Mouse (Mus musculus) fat pad, adult 2 months (tissue): ENCODE results near the gene Irf3.

Source experiments
- DNase-seq: peaks from one replicate; pipeline ENCODE4 v3.0.0-alpha.2; 2011; ENCODE audit warnings: low read depth, low spot score; ENCODE audit errors: extremely low read depth

Irf3 gene

DNA sequence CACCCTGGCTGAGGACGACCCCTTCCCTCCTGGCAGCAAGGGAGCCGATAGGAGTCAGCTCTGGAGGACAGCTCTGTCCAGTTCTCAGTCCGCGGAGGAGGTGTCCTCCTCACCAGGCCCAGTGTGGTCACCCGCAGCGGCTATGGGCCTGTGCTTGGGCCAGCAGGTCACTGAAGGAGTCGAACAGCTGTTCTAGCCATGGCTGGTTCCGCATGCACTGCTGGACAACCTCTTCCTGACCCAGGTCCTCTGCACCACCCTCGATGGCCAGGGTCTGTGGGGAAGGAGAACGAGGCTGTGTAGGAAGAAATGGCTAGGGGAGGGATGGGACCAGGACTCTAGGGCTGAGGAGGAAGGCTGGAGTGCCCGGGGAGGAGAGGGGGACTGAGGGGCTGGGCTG lies 30.9 kb downstream of the Irf3 start:
- DNase-seq = no peak

DNA sequence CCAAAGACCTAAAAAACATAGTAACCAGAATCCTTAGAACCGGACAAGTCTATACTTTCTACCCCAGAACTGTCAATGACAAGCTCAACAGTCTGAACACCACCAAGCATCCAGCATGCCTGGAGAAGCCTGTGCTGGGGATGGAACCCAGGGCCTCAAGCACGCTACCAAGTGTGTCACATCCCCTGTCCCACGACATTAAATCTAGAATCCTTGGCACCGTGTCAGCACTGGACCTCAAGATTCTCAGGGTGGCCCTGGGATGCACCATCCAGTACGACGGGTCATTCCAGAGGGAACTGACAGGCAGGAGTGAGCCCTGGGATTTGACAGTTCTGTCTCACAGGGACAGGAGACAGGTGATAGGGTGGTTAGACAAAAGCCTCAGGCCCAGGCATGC lies 32.5 kb downstream of the Irf3 start:
- DNase-seq = no peak

DNA sequence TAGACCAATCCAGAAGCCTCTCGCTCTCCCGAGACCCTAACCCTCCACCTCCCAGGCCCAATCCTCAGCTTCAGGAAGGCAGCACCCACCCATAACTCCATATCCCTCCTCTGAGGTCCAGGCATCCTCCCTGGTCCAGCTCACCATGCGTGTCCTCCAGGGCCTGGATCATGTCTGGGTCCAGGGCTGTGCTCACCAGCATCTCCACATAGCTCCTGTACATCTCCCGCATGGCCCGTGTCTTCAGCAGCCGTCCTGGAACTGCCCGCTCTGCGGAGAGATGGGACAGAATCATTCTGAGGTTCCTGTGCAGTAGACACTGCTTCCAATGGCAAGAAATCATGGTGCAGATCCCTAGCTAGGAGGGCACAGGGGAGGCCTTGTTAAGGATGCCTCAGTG lies 33.4 kb downstream of the Irf3 start:
- no peak for DNase-seq

GRCm38 (mm10) chr7:45033722-45034359 lies 36.4 kb downstream of the Irf3 start:
- DNase-seq = no peak

- no peak for DNase-seq
Measured at GRCm38 (mm10) chr7:45035631-45036030, 38.2 kb downstream of the Irf3 start.

DNA sequence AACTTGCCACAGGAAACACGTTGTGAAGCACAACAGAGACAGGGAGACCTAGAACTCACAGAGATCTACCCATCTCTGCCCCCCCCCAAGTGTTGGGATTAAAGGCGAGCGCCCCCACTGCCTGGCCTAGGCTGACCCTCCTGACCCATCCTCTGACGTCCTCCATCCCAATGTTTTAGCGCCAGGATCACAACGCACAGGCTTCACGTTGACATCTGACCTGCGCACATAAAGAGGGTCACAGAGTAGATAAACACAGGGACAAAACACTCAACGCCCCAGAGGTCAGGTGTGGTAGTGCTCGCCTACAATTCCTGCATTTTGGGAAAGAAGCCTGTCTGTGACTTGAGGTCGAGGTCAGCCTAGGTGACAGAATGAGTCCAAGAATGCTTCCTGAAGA lies 39.3 kb downstream of the Irf3 start:
- no peak for DNase-seq

DNA sequence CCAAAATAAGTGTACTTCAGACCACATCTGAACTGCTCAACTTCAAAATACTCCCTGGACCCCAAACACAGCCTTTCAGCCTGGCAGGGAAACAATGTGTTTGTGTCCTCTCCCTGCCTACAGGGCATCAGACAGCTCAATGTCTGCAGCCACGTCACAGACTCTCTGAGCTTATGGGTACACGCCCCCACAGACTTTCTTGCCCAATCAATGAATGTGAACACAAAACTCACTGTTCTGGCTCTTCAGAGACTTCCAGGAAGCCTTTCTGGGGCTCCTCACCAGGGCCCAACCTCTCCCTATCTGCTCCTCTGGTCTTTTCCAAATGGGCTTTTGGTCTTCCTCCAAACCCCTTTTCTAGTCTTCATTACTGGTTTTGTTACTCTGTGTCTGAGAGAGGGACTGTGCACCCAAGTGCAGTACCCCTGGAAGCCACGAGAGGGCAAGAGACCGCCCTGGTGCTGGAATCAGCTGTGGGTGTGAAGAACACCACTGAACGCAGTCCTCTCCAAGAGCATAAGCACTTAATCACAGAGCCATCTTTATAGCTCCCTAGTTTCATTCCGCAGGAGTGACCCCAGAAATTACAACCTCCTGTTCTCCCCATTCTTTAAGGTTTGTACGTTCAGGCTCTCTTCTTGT lies 40.4 kb downstream of the Irf3 start:
- no peak for DNase-seq

DNA sequence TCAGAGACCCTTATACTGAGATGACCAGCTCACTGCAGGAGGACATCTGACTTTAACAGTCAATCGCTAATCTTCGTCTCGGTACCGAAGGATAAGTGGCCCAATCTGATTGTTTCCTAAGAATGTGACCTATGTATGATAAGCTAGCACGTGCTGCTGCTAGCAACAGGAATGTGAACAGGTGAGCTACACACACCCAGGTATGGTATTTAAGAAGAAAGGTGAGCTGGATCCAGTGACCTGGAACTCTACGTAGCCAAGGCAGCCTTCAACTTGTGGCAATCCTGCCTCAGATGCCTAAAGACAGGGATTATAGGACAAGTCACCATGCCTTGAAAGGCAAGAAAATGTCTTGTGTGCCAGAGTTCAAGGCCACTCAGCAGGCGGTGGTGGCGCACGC lies 41.0 kb downstream of the Irf3 start:
- DNase-seq = no peak

DNA sequence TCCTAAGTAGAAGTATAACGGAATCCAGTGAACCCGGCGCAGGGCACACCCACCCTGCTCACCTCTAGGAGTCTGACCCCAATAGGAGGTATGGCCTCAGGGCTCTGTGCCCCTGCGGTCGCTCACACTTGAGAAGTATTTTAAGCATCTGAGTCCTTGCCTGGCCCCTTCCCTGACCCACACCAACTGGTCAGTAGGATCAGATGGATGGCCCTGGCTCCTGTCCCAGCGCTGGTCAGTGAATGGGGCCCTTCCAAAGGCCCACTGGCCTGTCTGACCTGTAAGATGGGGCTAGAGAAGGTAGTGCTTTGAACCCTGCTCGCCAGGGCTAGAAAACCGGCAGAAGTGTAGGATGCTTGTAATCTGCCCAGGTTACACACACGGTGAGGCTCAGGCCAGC lies 43.4 kb downstream of the Irf3 start:
- no peak for DNase-seq

GRCm38 (mm10) chr7:45043307-45043706 lies 45.9 kb downstream of the Irf3 start:
- DNase-seq = no peak

- DNase-seq = no peak
Measured at GRCm38 (mm10) chr7:45045741-45046140, 48.3 kb downstream of the Irf3 start.

GRCm38 (mm10) chr7:45046853-45047350 lies 49.5 kb downstream of the Irf3 start:
- no peak for DNase-seq

DNA sequence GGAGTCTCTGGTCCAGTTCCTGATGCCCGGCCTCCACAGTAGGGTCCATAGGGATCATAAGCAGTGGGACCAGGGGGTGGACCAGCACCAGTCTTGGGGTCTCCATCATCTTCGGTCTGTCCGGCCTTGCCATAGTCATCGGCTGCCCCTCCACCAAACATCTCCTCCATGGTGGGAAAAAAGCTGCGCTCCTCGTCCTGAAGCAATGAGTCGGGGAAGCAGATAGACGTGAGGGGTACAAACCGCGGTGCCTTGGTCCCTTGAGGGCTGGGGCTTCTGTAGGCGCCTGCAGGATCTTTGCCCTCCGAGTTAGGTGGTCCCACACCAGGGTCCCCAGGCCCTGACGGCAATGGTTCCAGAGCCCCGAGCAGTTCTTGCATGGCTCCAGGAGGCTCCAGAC lies 50.0 kb downstream of the Irf3 start:
- DNase-seq = no peak

DNA sequence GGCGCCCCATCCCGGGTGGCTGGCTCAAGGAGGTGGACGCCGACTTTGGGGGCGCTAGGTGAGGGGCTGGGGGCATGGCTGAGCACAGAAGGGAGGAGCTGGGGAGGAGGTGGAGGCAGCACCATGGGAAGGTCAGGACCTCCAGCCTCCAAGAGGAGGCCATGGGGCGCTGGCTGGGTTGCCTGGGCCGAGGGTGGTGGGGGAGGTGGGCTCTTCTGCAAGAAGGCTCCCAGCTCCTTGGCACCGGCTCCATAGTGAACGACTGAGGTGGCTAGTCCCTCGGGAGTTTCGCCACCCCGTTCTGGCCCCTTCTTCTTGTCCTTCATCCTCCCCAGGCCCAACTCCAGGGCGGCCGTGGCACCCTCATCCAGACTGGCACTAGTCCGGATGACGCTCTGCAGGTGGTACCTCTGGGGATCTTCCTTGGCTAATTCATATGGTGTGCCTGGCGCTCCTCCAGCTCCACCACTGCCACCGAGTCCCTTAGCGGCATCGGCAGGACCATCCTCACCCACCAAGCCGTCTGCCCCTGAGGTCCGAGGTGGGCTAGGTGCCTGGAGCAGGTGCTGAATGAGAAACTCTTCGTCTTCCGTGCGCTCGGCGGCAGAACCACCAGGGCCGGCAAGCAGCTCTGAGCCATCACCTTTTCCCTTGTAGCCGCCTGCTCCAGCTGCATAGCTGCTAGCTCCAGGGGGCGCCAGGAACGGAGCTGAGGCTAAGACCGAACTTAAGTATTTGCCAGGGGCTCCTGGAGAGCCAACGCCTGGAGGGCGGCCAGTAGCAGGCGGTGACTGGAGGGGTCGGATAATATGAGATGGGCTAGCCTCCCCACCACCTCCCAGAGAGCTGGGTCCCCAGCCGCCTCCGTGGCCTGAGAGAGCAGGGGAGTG lies 50.8 kb downstream of the Irf3 start:
- no peak for DNase-seq

DNA sequence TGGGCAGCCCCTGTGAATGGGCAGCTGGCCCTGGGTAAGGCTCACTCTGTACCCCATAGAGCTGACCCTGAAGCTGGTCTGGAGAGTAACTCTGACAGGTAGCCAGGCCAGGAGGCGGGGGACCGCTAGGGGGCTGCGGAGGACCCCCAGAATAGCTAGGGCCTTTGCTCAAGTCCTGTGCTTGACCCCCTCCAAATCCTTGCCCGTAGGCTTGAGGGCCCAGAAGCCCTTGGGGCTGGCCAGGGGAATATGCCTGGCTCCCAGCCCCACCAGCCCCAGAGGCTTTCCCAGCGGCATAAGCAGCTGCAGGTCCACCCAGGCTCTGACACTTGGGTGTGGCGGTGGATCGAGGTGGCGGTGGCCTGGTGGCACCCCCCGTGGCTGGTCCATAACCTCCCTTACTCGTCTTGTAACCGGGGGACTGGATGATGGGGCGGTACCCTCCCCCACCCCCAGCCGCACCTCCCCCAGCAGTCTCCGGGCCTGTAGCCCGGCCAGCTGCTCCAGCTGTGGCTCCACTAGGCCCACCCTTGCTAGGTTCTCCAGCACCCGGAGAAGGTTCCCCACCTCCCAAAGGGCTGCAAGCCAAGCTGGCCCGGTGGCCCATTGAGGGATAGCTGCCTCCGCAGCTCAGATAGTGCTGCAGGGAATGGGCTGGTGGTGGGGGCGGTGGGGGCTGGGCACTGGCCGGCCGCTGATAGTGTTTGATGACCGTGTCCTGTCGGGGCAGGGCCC lies 51.6 kb downstream of the Irf3 start:
- DNase-seq = no peak

- no peak for DNase-seq
Measured at GRCm38 (mm10) chr7:45050945-45051600, 53.6 kb downstream of the Irf3 start.

- DNase-seq = no peak
Measured at GRCm38 (mm10) chr7:45051601-45051974, 54.1 kb downstream of the Irf3 start.
